Mouse (Mus musculus) kidney, embryonic 16.5 days (tissue): ENCODE results near the gene Memo1. TPM values are rescaled to one million over a fixed set of nuclear protein-coding genes. Genes with fewer than 3 reads are reported as not detected.

Experiments
- ATAC-seq: fragments of 200-750 bp; cut with Nextera tagmentation; 2 replicates; pipeline ENCODE4 v1.8.0; 2017; ENCODE audit warnings: moderate TSS enrichment; ENCODE audit not compliant: low FRiP score, low TSS enrichment
- H3K27ac ChIP-seq: fragments of 300-500 bp; sonication (generic); 2 replicates; pipeline ENCODE4 v1.5.1; 2014; ENCODE audit warnings: low read length
- H3K27me3 ChIP-seq: fragments of 300-500 bp; sonication (generic); 2 replicates; pipeline ENCODE4 v1.6.1; 2014; ENCODE audit warnings: low read length, control low read depth, mixed read lengths; ENCODE audit not compliant: insufficient read depth
- H3K36me3 ChIP-seq: fragments of 300-500 bp; sonication (generic); 2 replicates; pipeline ENCODE4 v1.6.1; 2014; ENCODE audit warnings: low read length, control low read depth, mixed read lengths; ENCODE audit not compliant: insufficient read depth
- H3K4me1 ChIP-seq: fragments of 300-500 bp; sonication (generic); 2 replicates; pipeline ENCODE4 v1.6.1; 2014; ENCODE audit warnings: low read length, control low read depth, mixed read lengths; ENCODE audit not compliant: insufficient read depth
- H3K4me2 ChIP-seq: fragments of 300-500 bp; sonication (generic); replicated peaks from 2 replicates; pipeline ENCODE4 v1.6.1; 2014; ENCODE audit warnings: low read depth, low read length
- H3K4me3 ChIP-seq: fragments of 300-500 bp; sonication (generic); 2 replicates; pipeline ENCODE4 v1.5.1; 2014; ENCODE audit warnings: mild to moderate bottlenecking, low read length
- H3K9ac ChIP-seq: fragments of 300-500 bp; sonication (generic); replicated peaks from 2 replicates; pipeline ENCODE4 v1.6.1; 2014; ENCODE audit warnings: low read length
- H3K9me3 ChIP-seq: fragments of 300-500 bp; sonication (generic); 2 replicates; pipeline ENCODE4 v1.6.1; 2016; ENCODE audit warnings: low read length, control low read depth
- WGBS: fragments of 180-500 bp; shearing (Covaris S2); extraction: QIAGEN DNeasy Blood & Tissue Kit; methylation state at CpG from one replicate; pipeline ENCODE4 v1.1.7; 2014; 5-methylcytosine and 5-hydroxymethylcytosine counted together
- polyA plus RNA-seq: library from polyadenylated mRNA; unstranded; fragments of >200 nt; fragmentation: Nextera tagmentation; extraction: Ambion mirVana; gene quantifications from 2 replicates; pipeline ENCODE4 v1.2.1, GENCODE M21; 2015

The Memo1 gene
- polyA plus RNA-seq, 1 experiment from 2014 or later, result 81.1 TPM

DNA sequence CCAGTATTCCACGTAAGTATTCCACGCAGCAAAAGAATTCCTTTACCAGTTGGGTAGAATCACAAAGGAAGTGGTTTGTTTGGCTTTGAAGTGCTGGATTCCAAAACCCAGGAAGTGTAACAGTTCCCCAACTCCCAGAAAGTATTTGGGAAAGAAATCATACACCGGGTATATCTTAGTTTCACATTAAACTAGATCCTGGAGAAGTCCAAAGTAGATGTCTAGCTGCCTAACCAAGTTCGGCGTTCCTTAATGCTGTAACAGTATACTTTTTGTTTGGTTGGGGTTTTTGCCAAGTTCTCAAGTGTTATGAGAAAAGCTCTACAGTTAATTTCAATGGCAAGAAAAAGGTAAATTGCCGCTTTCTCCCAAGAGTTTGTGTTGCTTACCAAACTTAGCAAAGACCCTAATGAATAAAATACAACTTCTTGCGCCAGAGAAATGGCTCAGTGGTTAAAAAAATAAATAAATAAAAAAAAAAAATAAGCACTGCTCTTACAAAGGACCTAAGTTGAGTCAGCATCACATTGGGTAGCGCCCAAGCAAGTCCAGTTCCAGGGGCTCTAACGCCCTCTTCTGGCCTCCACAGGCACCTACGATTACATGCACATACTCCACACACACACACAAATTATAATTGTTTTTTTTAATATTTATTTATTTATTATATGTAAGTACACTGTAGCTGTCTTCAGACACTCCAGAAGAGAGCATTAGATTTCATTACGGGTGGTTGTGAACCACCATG, 929 bp upstream of the Memo1 start:
- H3K9ac ChIP-seq, result peak overlapping the region; percentile 96
- H3K27me3 ChIP-seq, result no peaks in the 10 kb centered on the region
- peak overlapping the region; percentile 99 for H3K27ac ChIP-seq
- H3K9me3 ChIP-seq, result no peaks in the 10 kb centered on the region
- 35% methylated on average over 11 of the region's 11 CpGs for WGBS
- H3K4me1 ChIP-seq, result peaks cover 8% of the 10 kb centered on the region; the same call in 1 of the 2 replicates
- no peak for ATAC-seq
- peaks cover 13% of the 10 kb centered on the region for H3K36me3 ChIP-seq
- H3K4me3 ChIP-seq, result peak overlapping the region; percentile 89
- peak overlapping the region; percentile 87 for H3K4me2 ChIP-seq

- Histone ChIP-seq H3K4me1 (peaks cover 16% of the 10 kb centered on the region), H3K27ac (peak overlapping the region; percentile 99), H3K27me3 (no peaks in the 10 kb centered on the region), H3K4me2 (peak overlapping the region; percentile 61), H3K4me3 (peak overlapping the region; percentile 89), H3K9me3 (no peaks in the 10 kb centered on the region), H3K9ac (peak overlapping the region; percentile 96), H3K36me3 (peaks cover 7% of the 10 kb centered on the region)
- under 1% methylated on average over 56 of the region's 80 CpGs for WGBS
- peak; percentile 91 for ATAC-seq
Measured at GRCm38 (mm10) chr17:74294426-74295025, 795 bp downstream of the Memo1 start.

DNA sequence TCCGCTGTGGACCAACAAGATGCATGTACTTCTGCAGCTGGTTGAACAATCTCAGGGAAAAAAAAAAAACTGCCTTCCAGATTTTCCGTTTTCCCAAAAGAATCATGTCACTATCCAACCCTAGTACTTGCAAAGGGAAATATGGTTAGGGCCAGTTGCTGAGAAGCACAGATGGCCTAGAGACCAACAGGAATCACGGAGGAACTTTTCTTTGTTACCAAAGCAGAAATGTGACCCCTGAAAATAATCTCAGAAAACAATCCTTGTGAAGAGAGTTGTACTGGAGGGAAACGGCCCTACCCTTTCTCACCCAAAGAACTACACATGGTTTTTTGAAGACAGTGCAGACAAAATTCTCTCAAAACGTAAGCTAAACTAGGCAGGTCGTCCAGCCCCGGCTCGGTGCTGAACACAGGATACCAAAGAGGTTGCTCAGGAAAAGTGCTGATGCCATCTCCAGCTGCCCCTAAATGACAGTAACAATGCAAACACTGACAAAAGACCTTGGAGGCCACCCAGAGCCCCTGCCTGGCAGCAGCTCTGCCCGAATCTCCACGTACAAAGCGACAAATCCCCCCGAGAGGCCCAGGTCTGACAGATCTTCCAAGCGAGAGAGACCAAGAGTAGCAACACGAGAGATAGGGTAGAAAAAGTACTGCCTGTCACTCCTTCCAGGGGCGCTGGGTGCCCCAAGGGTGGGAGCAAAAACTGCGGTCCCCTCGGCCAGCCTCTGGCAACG, 1.5 kb downstream of the Memo1 start:
- H3K36me3 ChIP-seq, result peaks cover 3% of the 10 kb centered on the region
- H3K4me2 ChIP-seq, result peak overlapping the region; percentile 61
- WGBS, result 1% methylated on average over 18 of the region's 18 CpGs
- peak overlapping the region; percentile 99 for H3K27ac ChIP-seq
- ATAC-seq, result no peak
- no peaks in the 10 kb centered on the region for H3K9me3 ChIP-seq
- peak overlapping the region; percentile 89 for H3K4me3 ChIP-seq
- H3K27me3 ChIP-seq, result no peaks in the 10 kb centered on the region
- peaks cover 16% of the 10 kb centered on the region for H3K4me1 ChIP-seq
- peak overlapping the region; percentile 96 for H3K9ac ChIP-seq

DNA sequence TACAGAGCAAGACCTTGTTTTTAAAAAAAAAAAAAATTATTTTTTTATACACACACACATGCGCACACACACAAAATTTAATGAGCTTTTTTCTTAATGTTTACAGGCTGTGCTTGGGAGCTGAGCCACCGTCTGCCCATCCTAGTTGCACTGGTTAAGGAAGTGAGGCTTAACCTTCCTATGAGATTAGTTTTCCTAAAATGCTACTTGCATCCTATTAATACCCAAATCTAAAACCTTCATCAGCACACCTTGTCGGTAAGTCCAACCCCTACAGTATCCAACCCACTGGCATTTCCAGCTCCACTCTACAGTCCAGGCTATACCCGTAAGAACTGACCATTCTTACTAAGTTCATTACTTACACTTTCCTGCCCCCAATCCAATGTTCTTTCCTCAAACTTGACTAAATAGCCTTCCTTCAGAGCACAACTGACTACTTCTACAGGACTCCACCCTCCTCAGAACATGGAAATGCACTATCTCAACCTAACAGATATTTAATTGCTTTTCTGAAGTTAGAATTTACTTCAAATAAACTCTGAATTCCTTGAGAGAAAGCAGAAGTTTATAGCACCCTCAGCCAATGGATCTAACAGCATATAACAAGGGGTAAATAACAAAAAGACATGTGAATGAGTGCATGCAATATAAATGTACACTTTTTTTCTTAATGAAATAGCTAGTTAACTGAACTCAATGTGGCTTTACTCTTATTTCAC, 3.5 kb downstream of the Memo1 start:
- Histone ChIP-seq H3K9me3 (0 out of 2 replicates have a peak, but pooled peaks cover 5% of the 10 kb centered on the region), H3K9ac (no peak overlapping the region), H3K4me2 (no peak overlapping the region), H3K27me3 (no peaks in the 10 kb centered on the region), H3K27ac (no peak overlapping the region), H3K4me3 (no peak overlapping the region), H3K4me1 (peaks cover 16% of the 10 kb centered on the region), H3K36me3 (0 out of 2 replicates have a peak, but pooled peaks cover 7% of the 10 kb centered on the region)
- 78% methylated on average over 4 of the region's 4 CpGs for WGBS
- ATAC-seq, result no peak

DNA sequence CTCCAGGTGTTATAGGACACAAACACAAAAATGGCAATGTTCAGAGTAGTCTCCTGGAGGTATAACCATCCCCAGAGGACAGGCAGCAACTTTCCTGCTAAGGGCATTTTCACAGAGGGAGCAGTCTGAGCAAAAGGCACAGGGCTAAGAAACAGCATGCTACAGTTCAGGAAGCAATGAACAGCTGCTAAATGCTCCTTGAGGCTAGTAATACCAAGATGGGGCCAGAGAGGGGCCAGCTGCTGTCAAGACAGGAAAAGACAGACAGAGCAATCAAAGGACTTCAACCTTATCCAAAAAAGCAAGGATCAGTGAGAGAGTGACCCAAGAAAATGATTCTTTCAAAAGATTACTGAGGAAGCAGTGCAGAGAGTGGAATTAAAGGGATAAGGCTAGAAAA, 4.5 kb downstream of the Memo1 start:
- peak overlapping the region; percentile 38; the same call in 1 of the 2 replicates for H3K27ac ChIP-seq
- 0 out of 2 replicates have a peak overlapping the region, but pooled peaks have one; percentile 26 for H3K9ac ChIP-seq
- no peaks in the 10 kb centered on the region for H3K27me3 ChIP-seq
- no peak overlapping the region for H3K4me2 ChIP-seq
- no peak overlapping the region for H3K4me3 ChIP-seq
- 0 out of 2 replicates have a peak, but pooled peaks cover 5% of the 10 kb centered on the region for H3K9me3 ChIP-seq
- 0 out of 2 replicates have a peak, but pooled peaks cover 7% of the 10 kb centered on the region for H3K36me3 ChIP-seq
- no peak for ATAC-seq
- peaks cover 16% of the 10 kb centered on the region for H3K4me1 ChIP-seq

GRCm38 (mm10) chr17:74290198-74290597, 5.1 kb downstream of the Memo1 start:
- 67% methylated on average over 3 of the region's 3 CpGs for WGBS

GRCm38 (mm10) chr17:74288626-74289025, 6.7 kb downstream of the Memo1 start:
- 0 out of 2 replicates have a peak, but pooled peaks cover 7% of the 10 kb centered on the region for H3K36me3 ChIP-seq
- no peak overlapping the region for H3K4me2 ChIP-seq
- H3K4me1 ChIP-seq, result peaks cover 15% of the 10 kb centered on the region
- H3K4me3 ChIP-seq, result no peak overlapping the region
- 0 out of 2 replicates have a peak, but pooled peaks cover 5% of the 10 kb centered on the region for H3K9me3 ChIP-seq
- H3K9ac ChIP-seq, result no peak overlapping the region
- H3K27ac ChIP-seq, result no peak overlapping the region
- WGBS, result 96% methylated on average over 2 of the region's 2 CpGs
- H3K27me3 ChIP-seq, result no peaks in the 10 kb centered on the region
- no peak for ATAC-seq

More at GRCm38 (mm10) chr17:74290198-74290597, 5.1 kb downstream of the Memo1 start:
- Histone ChIP-seq H3K4me1 (peaks cover 16% of the 10 kb centered on the region), H3K9ac (no peak overlapping the region), H3K27ac (no peak overlapping the region), H3K27me3 (no peaks in the 10 kb centered on the region), H3K4me3 (no peak overlapping the region), H3K36me3 (0 out of 2 replicates have a peak, but pooled peaks cover 7% of the 10 kb centered on the region), H3K4me2 (no peak overlapping the region), H3K9me3 (0 out of 2 replicates have a peak, but pooled peaks cover 5% of the 10 kb centered on the region)
- ATAC-seq, result no peak

GRCm38 (mm10) chr17:74286140-74286730, 9.1 kb downstream of the Memo1 start:
- H3K9ac ChIP-seq, result no peak overlapping the region
- no peaks in the 10 kb centered on the region for H3K27me3 ChIP-seq
- no peak overlapping the region for H3K4me2 ChIP-seq
- ATAC-seq, result no peak
- no peak overlapping the region for H3K4me3 ChIP-seq
- WGBS, result 65% methylated on average over 4 of the region's 4 CpGs
- 0 out of 2 replicates have a peak, but pooled peaks cover 5% of the 10 kb centered on the region for H3K9me3 ChIP-seq
- H3K36me3 ChIP-seq, result 0 out of 2 replicates have a peak, but pooled peaks cover 7% of the 10 kb centered on the region
- H3K27ac ChIP-seq, result no peak overlapping the region
- peaks cover 10% of the 10 kb centered on the region for H3K4me1 ChIP-seq

GRCm38 (mm10) chr17:74285730-74286129, 9.6 kb downstream of the Memo1 start:
- 0 out of 2 replicates have a peak, but pooled peaks cover 8% of the 10 kb centered on the region for H3K36me3 ChIP-seq
- no peak for ATAC-seq
- no peak overlapping the region for H3K4me2 ChIP-seq
- 0 out of 2 replicates have a peak, but pooled peaks cover 5% of the 10 kb centered on the region for H3K9me3 ChIP-seq
- H3K4me3 ChIP-seq, result no peak overlapping the region
- 81% methylated on average over 2 of the region's 2 CpGs for WGBS
- H3K27me3 ChIP-seq, result no peaks in the 10 kb centered on the region
- H3K27ac ChIP-seq, result no peak overlapping the region
- peaks cover 8% of the 10 kb centered on the region for H3K4me1 ChIP-seq
- H3K9ac ChIP-seq, result no peak overlapping the region
